Mouse (Mus musculus): ENCODE measurements around the gene Abhd15.

- TF ChIP-seq POLR2A (IDR thresholded peaks at IDR 0.05; ENCODE audit: low read depth, low read length) (no peak; the same call in 1 of the 2 replicates), CTCF (IDR thresholded peaks at IDR 0.05; ENCODE audit: borderline replicate concordance, insufficient read depth, low read length) (no peak)
Measured at GRCm38 (mm10) chr11:77503511-77503910, 11.4 kb upstream of the Abhd15 start.
